Mouse (Mus musculus): Measurements from ENCODE around the gene Gm11595. TPM values are rescaled to one million over a fixed set of nuclear protein-coding genes. Genes with fewer than 3 reads are reported as not detected.
"Not testable (repeated sequence)": the region's sequence is repeated elsewhere in the genome, so short reads cannot be mapped to it uniquely, and the experiment has no call there.

Gene Gm11595
- total RNA-seq (2018; cell fraction: chromatin; rRNA removed), result not detected
- total RNA-seq (2018; cell fraction: cytosol; rRNA removed), result not detected
- total RNA-seq (2018; cell fraction: nucleus; rRNA removed), result not detected
- not detected in 3 replicates for polyA plus RNA-seq (2018)

GRCm38 (mm10) chr11:99772813-99773212, at the start of gene Gm11595:
Gene Gm11595, minus strand, starts transcription at chr11:99772913.
- not testable (repeated sequence) for H3K36me3 ChIP-seq (ENCODE audit: inconsistent target); H3K4me3 ChIP-seq (ENCODE audit: inconsistent target); H3K79me2 ChIP-seq (ENCODE audit: inconsistent target); H3K27ac ChIP-seq

GRCm38 (mm10) chr11:99815566-99815965, 42.9 kb upstream of the Gm11595 start, which contains the start of gene Gm11564:
Gene Gm11564, minus strand, starts transcription at chr11:99815666.
- not testable (repeated sequence) for H3K79me2 ChIP-seq (ENCODE audit: inconsistent target); H3K4me3 ChIP-seq (ENCODE audit: inconsistent target); H3K27ac ChIP-seq; H3K36me3 ChIP-seq (ENCODE audit: inconsistent target)
- WGBS (ENCODE audit: missing documents), result 83% methylated on average over 2 of the region's 2 CpGs

- H3K79me2 ChIP-seq (ENCODE audit: inconsistent target); H3K4me3 ChIP-seq (ENCODE audit: inconsistent target); H3K36me3 ChIP-seq (ENCODE audit: inconsistent target); H3K27ac ChIP-seq: not testable (repeated sequence)
Measured at GRCm38 (mm10) chr11:99809792-99810191, 37.1 kb upstream of the Gm11595 start, which contains the start of gene Krtap4-13. Gene Krtap4-13, minus strand, starts transcription at chr11:99809892.

DNA sequence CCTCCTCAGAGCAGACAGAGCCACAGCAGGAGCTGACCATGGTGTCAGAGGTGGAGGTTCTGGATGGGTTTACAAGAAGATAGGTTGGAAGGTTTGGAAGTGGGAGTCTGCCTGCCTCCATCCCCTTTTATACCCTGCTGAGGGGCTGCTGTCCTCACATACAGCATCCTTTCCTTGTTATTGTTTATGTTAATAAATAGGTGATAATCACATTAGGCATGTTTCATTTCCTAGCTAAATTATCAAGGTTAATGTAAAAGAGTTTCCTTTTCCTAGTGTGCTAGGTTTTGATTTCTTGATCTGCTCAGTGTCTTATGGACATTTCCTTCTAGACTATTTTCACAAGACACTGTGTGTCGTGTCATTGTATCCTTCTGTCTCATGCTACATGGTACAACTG, 31.6 kb upstream of the Gm11595 start, which contains the start of gene Gm11554:
TSS of gene Gm11554 (minus strand) at position 101 of the 400 bp plus-strand sequence.
- H3K27ac ChIP-seq; H3K79me2 ChIP-seq (ENCODE audit: inconsistent target); H3K4me3 ChIP-seq (ENCODE audit: inconsistent target); H3K36me3 ChIP-seq (ENCODE audit: inconsistent target): not testable (repeated sequence)
- WGBS (ENCODE audit: missing documents), result no CpG with 5 or more reads among the region's 1 CpGs

- no CpG with 5 or more reads among the region's 1 CpGs for WGBS (ENCODE audit: missing documents)
- not testable (repeated sequence) for H3K79me2 ChIP-seq (ENCODE audit: inconsistent target); H3K36me3 ChIP-seq (ENCODE audit: inconsistent target); H3K27ac ChIP-seq; H3K4me3 ChIP-seq (ENCODE audit: inconsistent target)
Measured at GRCm38 (mm10) chr11:99798832-99799231, 26.1 kb upstream of the Gm11595 start, which contains the start of gene Gm11569. Gene Gm11569, minus strand, starts transcription at chr11:99798932.

- no peaks in the 10 kb centered on the region for H3K79me2 ChIP-seq (ENCODE audit: inconsistent target)
- 82% methylated on average over 2 of the region's 2 CpGs for WGBS (ENCODE audit: missing documents)
- no peaks in the 10 kb centered on the region for H3K36me3 ChIP-seq (ENCODE audit: inconsistent target)
- H3K27ac ChIP-seq, result no peak within 1 kb of the TSS
- no peak within 1 kb of the TSS for H3K4me3 ChIP-seq (ENCODE audit: inconsistent target)
Measured at GRCm38 (mm10) chr11:99793367-99793766, 20.7 kb upstream of the Gm11595 start, which contains the start of gene Gm11596. Gene Gm11596, minus strand, starts transcription at chr11:99793467.

DNA sequence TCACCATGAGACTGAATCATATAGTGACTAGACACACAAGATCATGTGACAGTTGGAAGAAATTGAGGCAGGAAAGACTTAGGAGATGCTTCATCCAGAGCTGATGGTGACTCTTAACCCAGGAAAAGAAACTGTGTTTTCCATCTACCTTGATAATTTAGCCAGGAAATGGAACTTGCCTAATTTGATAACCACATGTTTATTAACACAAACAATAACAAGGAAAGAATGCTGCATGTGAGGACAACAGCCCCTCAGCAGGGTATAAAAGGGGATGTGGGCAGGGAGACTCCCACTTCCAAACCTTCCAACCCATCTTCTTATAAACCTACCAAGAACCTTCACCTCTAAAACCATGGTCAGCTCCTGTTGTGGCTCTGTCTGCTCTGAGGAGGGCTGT, 12.2 kb upstream of the Gm11595 start, which contains the start of gene Krtap4-9:
TSS of gene Krtap4-9 (plus strand) at position 301 of the 400 bp plus-strand sequence.
- not testable (repeated sequence) for H3K36me3 ChIP-seq (ENCODE audit: inconsistent target); H3K4me3 ChIP-seq (ENCODE audit: inconsistent target); H3K27ac ChIP-seq; H3K79me2 ChIP-seq (ENCODE audit: inconsistent target)

GRCm38 (mm10) chr11:99780604-99781003, 7.9 kb upstream of the Gm11595 start, which contains the start of gene Krtap4-8:
Gene Krtap4-8, minus strand, starts transcription at chr11:99780704.
- H3K79me2 ChIP-seq (ENCODE audit: inconsistent target), result no peaks in the 10 kb centered on the region
- H3K27ac ChIP-seq, result no peak within 1 kb of the TSS
- 96% methylated on average over 2 of the region's 2 CpGs for WGBS (ENCODE audit: missing documents)
- no peak within 1 kb of the TSS for H3K4me3 ChIP-seq (ENCODE audit: inconsistent target)
- H3K36me3 ChIP-seq (ENCODE audit: inconsistent target), result no peaks in the 10 kb centered on the region

DNA sequence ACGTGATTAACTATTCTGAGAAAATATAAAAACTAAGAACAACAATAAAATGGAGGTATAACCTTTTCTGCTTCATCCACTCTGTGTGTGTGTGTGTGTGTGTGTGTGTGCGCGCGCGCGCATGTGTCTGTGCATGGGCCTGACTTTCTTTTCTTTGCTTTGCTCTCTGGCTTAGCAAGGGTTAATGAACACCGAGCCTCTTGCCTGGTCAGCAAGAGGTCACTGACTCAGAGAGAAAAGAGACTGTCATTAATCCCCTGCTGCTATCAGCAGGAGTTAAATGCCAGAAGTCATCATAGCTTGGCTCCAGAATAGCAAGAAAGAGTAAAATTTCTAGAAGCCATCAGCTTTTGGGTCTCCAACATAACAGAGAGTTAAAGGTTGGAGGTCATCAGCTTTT, 5.7 kb upstream of the Gm11595 start:
- no peaks in the 10 kb centered on the region for H3K79me2 ChIP-seq (ENCODE audit: inconsistent target)
- H3K27ac ChIP-seq, result no peak overlapping the region
- no peaks in the 10 kb centered on the region for H3K36me3 ChIP-seq (ENCODE audit: inconsistent target)
- no peak overlapping the region for H3K4me3 ChIP-seq (ENCODE audit: inconsistent target)
- WGBS (ENCODE audit: missing documents), result 67% methylated on average over 7 of the region's 7 CpGs

DNA sequence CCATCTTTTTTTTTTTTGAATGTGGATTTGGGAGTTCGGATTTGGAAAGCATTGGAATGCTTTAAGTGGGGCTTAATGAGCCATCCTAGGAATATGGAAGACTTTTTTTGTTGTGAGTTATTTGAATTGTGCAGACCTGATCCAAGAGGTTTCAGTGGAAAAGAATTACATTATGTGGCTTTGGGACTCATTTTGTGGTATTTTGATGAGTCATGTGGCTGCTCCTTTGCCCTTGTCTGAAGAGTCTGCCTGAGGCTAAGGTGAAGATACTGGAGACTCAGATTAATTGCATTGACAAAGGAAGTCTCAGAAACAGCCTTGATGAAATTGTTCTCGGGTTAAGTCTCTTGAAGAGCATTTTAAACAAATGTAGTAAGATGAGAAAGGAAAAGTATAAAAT, 4.3 kb downstream of the Gm11595 start:
- no peaks in the 10 kb centered on the region for H3K79me2 ChIP-seq (ENCODE audit: inconsistent target)
- H3K4me3 ChIP-seq (ENCODE audit: inconsistent target), result no peak overlapping the region
- no peaks in the 10 kb centered on the region for H3K36me3 ChIP-seq (ENCODE audit: inconsistent target)
- H3K27ac ChIP-seq, result no peak overlapping the region
- 82% methylated on average over 2 of the region's 2 CpGs for WGBS (ENCODE audit: missing documents)

DNA sequence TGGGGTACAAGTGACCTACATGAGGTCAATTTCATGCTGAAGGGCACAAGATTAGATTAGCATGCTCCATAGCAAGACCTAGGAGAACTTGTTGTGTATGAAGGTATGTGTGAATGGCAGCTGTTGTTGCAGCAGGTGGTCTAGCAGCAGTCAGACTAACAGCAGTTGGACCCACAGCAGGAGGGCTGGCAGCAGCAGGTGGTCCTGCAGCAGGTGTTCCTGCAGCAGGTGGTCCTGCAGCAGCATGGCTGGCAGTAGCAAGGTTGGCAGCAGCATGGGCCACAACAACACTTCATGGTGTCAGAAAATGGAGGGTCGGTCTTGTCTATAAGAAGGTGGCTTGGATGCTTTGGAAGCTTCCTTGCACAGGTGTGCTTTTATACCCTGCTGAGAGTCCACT, 13.8 kb downstream of the Gm11595 start:
- no peak overlapping the region for H3K4me3 ChIP-seq (ENCODE audit: inconsistent target)
- WGBS (ENCODE audit: missing documents), result 92% methylated on average over 1 of the region's 1 CpGs

DNA sequence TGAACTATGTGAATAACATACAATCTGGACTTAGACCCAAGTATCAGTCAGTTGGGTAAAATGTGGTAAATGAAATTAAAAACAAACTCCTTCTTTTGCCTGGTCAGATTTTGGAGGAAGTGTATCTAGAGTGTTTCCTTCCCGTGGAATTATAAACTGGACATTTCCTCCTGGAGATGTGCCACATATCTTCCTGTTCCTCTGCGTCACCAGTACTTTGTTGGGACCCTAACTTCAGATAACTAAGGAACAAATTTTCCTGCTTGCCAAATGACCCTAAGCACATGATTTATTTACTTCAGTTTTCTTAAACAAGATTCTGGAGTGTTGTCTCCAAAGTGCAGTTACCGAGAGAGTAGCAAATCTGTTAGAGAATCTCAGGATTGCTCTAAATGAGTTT, 28.7 kb downstream of the Gm11595 start:
- Histone ChIP-seq H3K27ac (no peak overlapping the region), H3K4me3 (ENCODE audit: inconsistent target) (no peak overlapping the region), H3K79me2 (ENCODE audit: inconsistent target) (no peaks in the 10 kb centered on the region), H3K36me3 (ENCODE audit: inconsistent target) (no peaks in the 10 kb centered on the region)
- 81% methylated on average over 3 of the region's 3 CpGs for WGBS (ENCODE audit: missing documents)

More for the DNA sequence above, 13.8 kb downstream of the Gm11595 start:
- Histone ChIP-seq H3K79me2 (ENCODE audit: inconsistent target) (no peaks in the 10 kb centered on the region), H3K27ac (no peak overlapping the region), H3K36me3 (ENCODE audit: inconsistent target) (no peaks in the 10 kb centered on the region)

DNA sequence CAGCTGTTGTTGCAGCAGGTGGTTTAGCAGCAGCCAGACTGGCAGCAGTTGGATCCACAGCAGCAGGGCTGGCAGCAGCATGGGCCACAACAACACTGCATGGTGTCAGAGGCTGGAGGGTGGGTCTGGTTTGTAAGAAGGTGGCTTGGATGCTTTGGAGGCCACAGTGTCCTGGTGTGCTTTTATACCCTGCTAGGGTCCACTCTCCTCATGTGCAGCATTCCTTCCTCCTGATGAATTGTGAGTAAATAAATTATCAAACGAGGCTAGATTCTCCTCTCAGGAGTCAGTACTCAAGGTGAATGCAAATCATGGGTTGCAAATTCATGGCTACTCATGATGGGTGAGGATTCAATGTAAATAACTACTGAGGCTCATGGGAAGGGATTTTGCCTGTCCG, 38.5 kb downstream of the Gm11595 start, which contains the start of gene Gm14180:
TSS of gene Gm14180 (minus strand) at position 101 of the 400 bp plus-strand sequence.
- no peaks in the 10 kb centered on the region for H3K79me2 ChIP-seq (ENCODE audit: inconsistent target)
- no peak within 1 kb of the TSS for H3K27ac ChIP-seq
- no peak within 1 kb of the TSS for H3K4me3 ChIP-seq (ENCODE audit: inconsistent target)
- 66% methylated on average over 2 of the region's 2 CpGs for WGBS (ENCODE audit: missing documents)
- H3K36me3 ChIP-seq (ENCODE audit: inconsistent target), result no peaks in the 10 kb centered on the region

GRCm38 (mm10) chr11:99724061-99724460, 48.7 kb downstream of the Gm11595 start:
- WGBS (ENCODE audit: missing documents), result 81% methylated on average over 2 of the region's 2 CpGs
- Histone ChIP-seq H3K4me3 (ENCODE audit: inconsistent target) (no peak overlapping the region), H3K79me2 (ENCODE audit: inconsistent target) (no peaks in the 10 kb centered on the region), H3K27ac (no peak overlapping the region), H3K36me3 (ENCODE audit: inconsistent target) (no peaks in the 10 kb centered on the region)
